Mouse (Mus musculus): Measurements from ENCODE around the gene Rbm12b1. TPM values are rescaled to one million over a fixed set of nuclear protein-coding genes. Genes with fewer than 3 reads are reported as not detected.
A peak's percentile ranks its signal among the peaks of the same experiment; 100 is the strongest.
"Not testable (repeated sequence)": the region's sequence is repeated elsewhere in the genome, so short reads cannot be mapped to it uniquely, and the experiment has no call there.

Rbm12b1 gene
- 9.8 and 11.9 TPM in 2 replicates for total RNA-seq (2014; fragmentation: Nextera tagmentation)
- 13.2 TPM in 2 replicates for total RNA-seq (2017)

GRCm38 (mm10) chr4:12140141-12140567 lies at the start of gene Rbm12b1:
Gene Rbm12b1 (plus strand): TSS chr4:12140264.
- peak; percentile 97 for ATAC-seq (replicated peaks; ENCODE audit: low FRiP score, low TSS enrichment, poor library complexity, severe bottlenecking)

- ATAC-seq (replicated peaks; ENCODE audit: low FRiP score, low TSS enrichment, poor library complexity, severe bottlenecking): peak; percentile 92
Measured at GRCm38 (mm10) chr4:12140592-12141062, 563 bp downstream of the Rbm12b1 start.

GRCm38 (mm10) chr4:12141516-12141915 lies 1.5 kb downstream of the Rbm12b1 start:
- not testable (repeated sequence) for ATAC-seq (replicated peaks; ENCODE audit: low FRiP score, low TSS enrichment, poor library complexity, severe bottlenecking)

GRCm38 (mm10) chr4:12147660-12148059 lies 7.6 kb downstream of the Rbm12b1 start:
- ATAC-seq (replicated peaks; ENCODE audit: low FRiP score, low TSS enrichment, poor library complexity, severe bottlenecking): no peak

- ATAC-seq (replicated peaks; ENCODE audit: low FRiP score, low TSS enrichment, poor library complexity, severe bottlenecking): no peak
Measured at GRCm38 (mm10) chr4:12170986-12171317, 30.9 kb downstream of the Rbm12b1 start.

- peak; percentile 80 for ATAC-seq (replicated peaks; ENCODE audit: low FRiP score, low TSS enrichment, poor library complexity, severe bottlenecking)
Measured at GRCm38 (mm10) chr4:12171318-12172091, 31.4 kb downstream of the Rbm12b1 start, which contains the start of gene Fam92a. Gene Fam92a (minus strand): TSS chr4:12172015.

- no peak for ATAC-seq (replicated peaks; ENCODE audit: low FRiP score, low TSS enrichment, poor library complexity, severe bottlenecking)
Measured at GRCm38 (mm10) chr4:12178992-12179391, 38.9 kb downstream of the Rbm12b1 start.

Other genes starting within 250 kb of the Rbm12b1 start
- not detected in 2 replicates for gene Gm10604, start 159.0 kb upstream of the Rbm12b1 start, total RNA-seq (2014; fragmentation: Nextera tagmentation)
- gene Gm10604, start 159.0 kb upstream of the Rbm12b1 start, total RNA-seq (2017): not detected in 2 replicates
- gene Rbm12b2, start 50.8 kb upstream of the Rbm12b1 start, total RNA-seq (2014; fragmentation: Nextera tagmentation): 13.9 and 20.3 TPM in 2 replicates
- 25.4 and 26.7 TPM in 2 replicates for gene Rbm12b2, start 50.8 kb upstream of the Rbm12b1 start, total RNA-seq (2017)
- 26.4 and 33.0 TPM in 2 replicates for gene Fam92a, start 31.8 kb downstream of the Rbm12b1 start, total RNA-seq (2014; fragmentation: Nextera tagmentation)
- 45.0 and 50.4 TPM in 2 replicates for gene Fam92a, start 31.8 kb downstream of the Rbm12b1 start, total RNA-seq (2017)

Measured in megakaryocyte-erythroid progenitor cell, adult 5-6 weeks (primary cell).